Mouse (Mus musculus) midbrain, embryonic 14.5 days (tissue): Measurements from ENCODE around the gene Pjvk. TPM values are rescaled to one million over a fixed set of nuclear protein-coding genes. Genes with fewer than 3 reads are reported as not detected.

Experiments used
- ATAC-seq: fragments of 200-750 bp; cut with Nextera tagmentation; 2 replicates; pipeline ENCODE4 v1.8.0; 2017; ENCODE audit warnings: moderate number of reproducible peaks, moderate library complexity; ENCODE audit not compliant: low FRiP score, low TSS enrichment
- DNase-seq: peaks from one replicate; pipeline ENCODE4 v3.0.0-alpha.2; 2015
- H3K27ac ChIP-seq: fragments of 300-500 bp; sonication (generic); replicated peaks from 2 replicates; pipeline ENCODE4 v1.5.1; 2014; ENCODE audit warnings: mild to moderate bottlenecking, low read depth, low read length, moderate library complexity
- H3K27me3 ChIP-seq: fragments of 300-500 bp; sonication (generic); 2 replicates; pipeline ENCODE4 v1.6.1; 2014; ENCODE audit warnings: low read length, control low read depth, mixed read lengths; ENCODE audit not compliant: control insufficient read depth, insufficient read depth
- H3K36me3 ChIP-seq: fragments of 300-500 bp; sonication (generic); 2 replicates; pipeline ENCODE4 v1.6.1; 2014; ENCODE audit warnings: low read length, control low read depth; ENCODE audit not compliant: control insufficient read depth, insufficient read depth
- H3K4me1 ChIP-seq: fragments of 300-500 bp; sonication (generic); 2 replicates; pipeline ENCODE4 v1.6.1; 2014; ENCODE audit warnings: mild to moderate bottlenecking, antibody characterized with exemption, low read length, control low read depth; ENCODE audit not compliant: control insufficient read depth, insufficient read depth
- H3K4me2 ChIP-seq: fragments of 300-500 bp; sonication (generic); 2 replicates; pipeline ENCODE4 v1.6.1; 2014; ENCODE audit warnings: mild to moderate bottlenecking, low read length, moderate library complexity
- H3K4me3 ChIP-seq: fragments of 300-500 bp; sonication (generic); replicated peaks from 2 replicates; pipeline ENCODE4 v1.5.1; 2014; ENCODE audit warnings: low read depth, low read length
- H3K9ac ChIP-seq: fragments of 300-500 bp; sonication (generic); replicated peaks from 2 replicates; pipeline ENCODE4 v1.6.1; 2014; ENCODE audit warnings: mild to moderate bottlenecking, low read length, moderate library complexity
- H3K9me3 ChIP-seq: fragments of 300-500 bp; sonication (generic); 2 replicates; pipeline ENCODE4 v1.6.1; 2016; ENCODE audit warnings: low read length, control low read depth, mixed read lengths; ENCODE audit not compliant: control insufficient read depth
- WGBS: fragments of 180-500 bp; shearing (Covaris S2); extraction: QIAGEN DNeasy Blood & Tissue Kit; methylation state at CpG from one replicate; pipeline ENCODE4 v1.1.7; 2014; 5-methylcytosine and 5-hydroxymethylcytosine counted together
- polyA plus RNA-seq: library from polyadenylated mRNA; unstranded; fragments of >200 nt; fragmentation: Nextera tagmentation; extraction: Ambion mirVana; gene quantifications from 2 replicates; pipeline ENCODE4 v1.2.1, GENCODE M21; 2014

The Pjvk gene
- polyA plus RNA-seq, 1 experiment from 2014 or later, result 0.92 TPM

GRCm38 (mm10) chr2:76654646-76655045 lies 6.4 kb downstream of the Pjvk start:
- DNase-seq, result no peak
- Histone ChIP-seq H3K27ac (no peak overlapping the region), H3K4me1 (no peaks in the 10 kb centered on the region), H3K4me2 (no peak overlapping the region), H3K27me3 (no peaks in the 10 kb centered on the region), H3K9me3 (no peaks in the 10 kb centered on the region), H3K4me3 (no peak overlapping the region), H3K36me3 (no peaks in the 10 kb centered on the region), H3K9ac (no peak overlapping the region)
- WGBS, result 79% methylated on average over 5 of the region's 5 CpGs
- ATAC-seq, result no peak

GRCm38 (mm10) chr2:76655444-76655843 lies 7.2 kb downstream of the Pjvk start:
- Histone ChIP-seq H3K4me1 (no peaks in the 10 kb centered on the region), H3K27me3 (no peaks in the 10 kb centered on the region), H3K36me3 (no peaks in the 10 kb centered on the region), H3K4me3 (no peak overlapping the region), H3K9me3 (no peaks in the 10 kb centered on the region), H3K9ac (no peak overlapping the region), H3K27ac (no peak overlapping the region), H3K4me2 (no peak overlapping the region)
- no peak for DNase-seq
- ATAC-seq, result no peak
- WGBS, result 87% methylated on average over 3 of the region's 3 CpGs

GRCm38 (mm10) chr2:76655982-76656381 lies 7.7 kb downstream of the Pjvk start:
- Histone ChIP-seq H3K27me3 (no peaks in the 10 kb centered on the region), H3K9ac (no peak overlapping the region), H3K36me3 (no peaks in the 10 kb centered on the region), H3K4me3 (no peak overlapping the region), H3K4me1 (no peaks in the 10 kb centered on the region), H3K9me3 (no peaks in the 10 kb centered on the region), H3K27ac (no peak overlapping the region), H3K4me2 (no peak overlapping the region)
- WGBS, result 24% methylated on average over 1 of the region's 1 CpGs
- peak; percentile 16 for DNase-seq
- ATAC-seq, result no peak

GRCm38 (mm10) chr2:76658551-76658950 lies 10.3 kb downstream of the Pjvk start:
- H3K4me1 ChIP-seq, result no peaks in the 10 kb centered on the region
- no peak for DNase-seq
- H3K4me2 ChIP-seq, result no peak overlapping the region
- H3K27ac ChIP-seq, result no peak overlapping the region
- H3K9me3 ChIP-seq, result no peaks in the 10 kb centered on the region
- H3K36me3 ChIP-seq, result 0 out of 2 replicates have a peak, but pooled peaks cover 11% of the 10 kb centered on the region
- ATAC-seq, result no peak
- no peak overlapping the region for H3K4me3 ChIP-seq
- 84% methylated on average over 13 of the region's 13 CpGs for WGBS
- no peak overlapping the region for H3K9ac ChIP-seq
- no peaks in the 10 kb centered on the region for H3K27me3 ChIP-seq

GRCm38 (mm10) chr2:76659419-76659818 lies 11.1 kb downstream of the Pjvk start:
- Histone ChIP-seq H3K27ac (no peak overlapping the region), H3K9me3 (no peaks in the 10 kb centered on the region), H3K4me3 (no peak overlapping the region), H3K36me3 (peaks cover 14% of the 10 kb centered on the region), H3K4me2 (no peak overlapping the region), H3K9ac (no peak overlapping the region), H3K4me1 (no peaks in the 10 kb centered on the region), H3K27me3 (no peaks in the 10 kb centered on the region)
- peak; percentile 49 for DNase-seq
- WGBS, result 53% methylated on average over 8 of the region's 8 CpGs
- ATAC-seq, result no peak

GRCm38 (mm10) chr2:76665531-76665930 lies 17.3 kb downstream of the Pjvk start:
- WGBS, result 95% methylated on average over 7 of the region's 7 CpGs
- Histone ChIP-seq H3K27ac (no peak overlapping the region), H3K9ac (no peak overlapping the region), H3K36me3 (peaks cover 26% of the 10 kb centered on the region), H3K4me2 (no peak overlapping the region), H3K9me3 (no peaks in the 10 kb centered on the region), H3K4me3 (no peak overlapping the region), H3K4me1 (no peaks in the 10 kb centered on the region), H3K27me3 (no peaks in the 10 kb centered on the region)
- ATAC-seq, result no peak
- no peak for DNase-seq

GRCm38 (mm10) chr2:76667200-76667599 lies 18.9 kb downstream of the Pjvk start:
- Histone ChIP-seq H3K27ac (no peak overlapping the region), H3K36me3 (peaks cover 25% of the 10 kb centered on the region), H3K9ac (no peak overlapping the region), H3K4me3 (no peak overlapping the region), H3K9me3 (no peaks in the 10 kb centered on the region), H3K4me2 (no peak overlapping the region), H3K4me1 (peaks cover 7% of the 10 kb centered on the region; the same call in 1 of the 2 replicates), H3K27me3 (no peaks in the 10 kb centered on the region)
- 89% methylated on average over 5 of the region's 5 CpGs for WGBS
- ATAC-seq (no peak), DNase-seq (no peak)

- peak overlapping the region; percentile 65; the same call in 1 of the 2 replicates for H3K9ac ChIP-seq
- H3K4me3 ChIP-seq, result peak overlapping the region; percentile 45
These were observed 23.4 kb downstream of the Pjvk start for GRCm38 (mm10) chr2:76671641-76672040.

GRCm38 (mm10) chr2:76672134-76672745 lies 24.0 kb downstream of the Pjvk start:
- no peaks in the 10 kb centered on the region for H3K36me3 ChIP-seq
- peak overlapping the region; percentile 45 for H3K4me3 ChIP-seq
- H3K9me3 ChIP-seq, result no peaks in the 10 kb centered on the region
- peak overlapping the region; percentile 65 for H3K9ac ChIP-seq
- ATAC-seq (no peak), DNase-seq (peak; percentile 37)
- H3K4me1 ChIP-seq, result peaks cover 23% of the 10 kb centered on the region
- peak overlapping the region; percentile 71 for H3K4me2 ChIP-seq
- 39% methylated on average over 9 of the region's 9 CpGs for WGBS
- peak overlapping the region; percentile 70 for H3K27ac ChIP-seq
- H3K27me3 ChIP-seq, result no peaks in the 10 kb centered on the region

More at GRCm38 (mm10) chr2:76671641-76672040, 23.4 kb downstream of the Pjvk start:
- no peaks in the 10 kb centered on the region for H3K36me3 ChIP-seq
- no peak overlapping the region for H3K27ac ChIP-seq
- H3K4me2 ChIP-seq, result peak overlapping the region; percentile 71
- DNase-seq (no peak), ATAC-seq (no peak)
- no peaks in the 10 kb centered on the region for H3K27me3 ChIP-seq
- no peaks in the 10 kb centered on the region for H3K9me3 ChIP-seq
- peaks cover 19% of the 10 kb centered on the region for H3K4me1 ChIP-seq
- WGBS, result 82% methylated on average over 6 of the region's 6 CpGs
